Mouse (Mus musculus) cortical plate, adult 2 months (tissue): ENCODE data around the gene Gm14419. TPM values are rescaled to one million over a fixed set of nuclear protein-coding genes. Genes with fewer than 3 reads are reported as not detected.
"Not testable (repeated sequence)": the region's sequence is repeated elsewhere in the genome, so short reads cannot be mapped to it uniquely, and the experiment has no call there.

Experiments used
- H3K27ac ChIP-seq: fragments of 200-500 bp; 2 replicates; pipeline ENCODE4 v1.5.1; 2012; ENCODE audit warnings: low read length, control low read depth, inconsistent platforms; ENCODE audit not compliant: insufficient read depth
- H3K4me1 ChIP-seq: fragments of 200-500 bp; 2 replicates; pipeline ENCODE4 v1.6.1; 2011; ENCODE audit warnings: low read length; ENCODE audit not compliant: control insufficient read depth, insufficient read depth
- H3K4me3 ChIP-seq: fragments of 200-500 bp; 2 replicates; pipeline ENCODE4 v1.5.1; 2011; ENCODE audit warnings: mild to moderate bottlenecking, low read length, control low read depth; ENCODE audit not compliant: insufficient read depth
- polyA plus RNA-seq: library from polyadenylated mRNA; depleted of rRNA; stranded (reverse); fragments of >200 nt; gene quantifications from 2 replicates; pipeline ENCODE4 v1.2.3, GENCODE M21; 2012; rRNA removed

Gene Gm14419
- 13.7 and 16.5 TPM in 2 replicates for polyA plus RNA-seq

GRCm38 (mm10) chr2:177000656-177001055 is at the start of gene Gm14419:
Gm14419 (plus strand) TSS chr2:177000956.
- H3K4me3 ChIP-seq, H3K27ac ChIP-seq, H3K4me1 ChIP-seq: not testable (repeated sequence)

Other genes with a start within 250 kb of the Gm14419 start
- gene Gm14295, start 202.3 kb upstream of the Gm14419 start, polyA plus RNA-seq = 32.7 and 63.5 TPM in 2 replicates
- not detected in 2 replicates for gene Gm14408, start 169.8 kb upstream of the Gm14419 start, polyA plus RNA-seq
- gene Gm14296, start 73.1 kb upstream of the Gm14419 start, polyA plus RNA-seq = 24.6 TPM in 2 replicates
- not detected in 2 replicates for gene Gm14401, start 73.4 kb downstream of the Gm14419 start, polyA plus RNA-seq
- 53.6 and 63.5 TPM in 2 replicates for gene Gm14410, start 205.5 kb downstream of the Gm14419 start, polyA plus RNA-seq